Mouse (Mus musculus) adrenal gland, adult 18-20 months (tissue): Measurements from ENCODE around the gene H2al1m. TPM values are rescaled to one million over a fixed set of nuclear protein-coding genes. Genes with fewer than 3 reads are reported as not detected.
"Not testable (repeated sequence)": the region's sequence is repeated elsewhere in the genome, so short reads cannot be mapped to it uniquely, and the experiment has no call there.

Source experiments
- DNase-seq, 2 experiments: peaks; one replicate each; pipeline ENCODE4 v3.0.0; 2021 to 2022; ENCODE audit warnings: low spot score in 2 of 2
- long read RNA-seq, 2 experiments: library from polyadenylated mRNA; stranded (forward); transcript quantifications; one replicate each; pipeline ENCODE4 v2.0.0; 2021
- total RNA-seq, 2 experiments: library from RNA; stranded (reverse); gene quantifications; 1 replicate in 1 of 2; 2 replicates in 1 of 2; pipeline ENCODE4 v1.2.3; 2021

The H2al1m gene
- not detected for total RNA-seq
- long read RNA-seq, experiment 1, result 0 reads
- long read RNA-seq, experiment 2, result 0 reads

GRCm38 (mm10) chrX:9283464-9283863 lies at the start of gene H2al1m:
H2al1m (plus strand) TSS chrX:9283764.
- DNase-seq, result not testable (repeated sequence)

GRCm38 (mm10) chrX:9240737-9241591 lies 42.6 kb upstream of the H2al1m start:
- DNase-seq, result no peak

GRCm38 (mm10) chrX:9243381-9243864 lies 40.1 kb upstream of the H2al1m start:
- no peak for DNase-seq

- no peak for DNase-seq
Measured at GRCm38 (mm10) chrX:9244603-9245336, 38.8 kb upstream of the H2al1m start.

- DNase-seq, result no peak
Measured at GRCm38 (mm10) chrX:9248911-9249310, 34.7 kb upstream of the H2al1m start.

- DNase-seq, result no peak
Measured at GRCm38 (mm10) chrX:9253990-9254389, 29.6 kb upstream of the H2al1m start.

GRCm38 (mm10) chrX:9254901-9255300 lies 28.7 kb upstream of the H2al1m start:
- DNase-seq, result no peak

- DNase-seq, result no peak
Measured at GRCm38 (mm10) chrX:9256766-9257165, 26.8 kb upstream of the H2al1m start, which contains the start of gene Gm14862. Gm14862 (minus strand) TSS chrX:9256899.

GRCm38 (mm10) chrX:9257831-9258230 lies 25.7 kb upstream of the H2al1m start:
- DNase-seq, result no peak

GRCm38 (mm10) chrX:9259267-9259666 lies 24.3 kb upstream of the H2al1m start:
- no peak for DNase-seq

- DNase-seq, result no peak
Measured at GRCm38 (mm10) chrX:9271112-9271511, 12.5 kb upstream of the H2al1m start.

- DNase-seq, result no peak
Measured at GRCm38 (mm10) chrX:9271947-9272459, 11.6 kb upstream of the H2al1m start.

- DNase-seq, result peak; percentile 35 to 48
Measured at GRCm38 (mm10) chrX:9272460-9273361, 10.9 kb upstream of the H2al1m start, which contains the start of gene Xk. Xk (plus strand) TSS chrX:9272756.

- no peak for DNase-seq
Measured at GRCm38 (mm10) chrX:9273377-9274002, 10.1 kb upstream of the H2al1m start.

GRCm38 (mm10) chrX:9274321-9274720 lies 9.2 kb upstream of the H2al1m start:
- DNase-seq, result no peak

- not testable (repeated sequence) for DNase-seq
Measured at GRCm38 (mm10) chrX:9293140-9293829, 9.7 kb downstream of the H2al1m start.

- DNase-seq, result no peak
Measured at GRCm38 (mm10) chrX:9298413-9298864, 14.9 kb downstream of the H2al1m start.

GRCm38 (mm10) chrX:9302791-9303190 lies 19.2 kb downstream of the H2al1m start:
- DNase-seq, result no peak

- no peak for DNase-seq
Measured at GRCm38 (mm10) chrX:9303455-9303854, 19.9 kb downstream of the H2al1m start.
